Mouse (Mus musculus) layer of hippocampus, postnatal 25 days (tissue): ENCODE measurements at regions not wholly inside any gene's neighbourhood (a gene's known extent, or its start where the extent isn't known, plus 50 kb on each side); places are given as distances from the start of the nearest gene placed in this dataset.
A peak's percentile ranks its signal among the peaks of the same experiment; 100 is the strongest.

ENCODE experiments used
- DNase-seq, 2 experiments: peaks; one replicate each; pipeline ENCODE4 v3.0.0; 2022; ENCODE audit warnings: mixed read lengths in 2 of 2, low spot score in 1 of 2; ENCODE audit errors: extremely low spot score in 1 of 2

DNA sequence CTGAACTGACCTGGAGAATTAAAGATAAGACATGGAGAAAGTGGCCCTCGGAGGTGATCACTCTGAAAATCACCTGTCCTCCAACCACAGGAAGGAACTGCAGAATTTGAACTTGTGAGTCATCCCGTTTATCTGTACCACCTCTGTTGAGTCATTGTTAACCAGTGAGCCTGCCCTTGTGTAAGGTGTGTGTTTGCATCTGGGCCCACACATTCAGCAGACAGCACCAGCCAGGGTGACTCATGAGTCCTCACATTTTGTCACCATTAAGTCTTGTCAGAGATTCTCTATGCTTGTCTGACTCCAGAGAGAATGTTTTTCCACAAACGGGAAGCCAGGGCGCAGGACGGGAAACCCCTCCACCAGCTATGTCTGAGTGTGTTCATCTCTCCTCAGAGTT, 75.0 kb upstream of the Tspan2 start:
- no peak for DNase-seq

GRCm38 (mm10) chr3:102661296-102661695, 73.0 kb upstream of the Tspan2 start:
- no peak for DNase-seq

DNA sequence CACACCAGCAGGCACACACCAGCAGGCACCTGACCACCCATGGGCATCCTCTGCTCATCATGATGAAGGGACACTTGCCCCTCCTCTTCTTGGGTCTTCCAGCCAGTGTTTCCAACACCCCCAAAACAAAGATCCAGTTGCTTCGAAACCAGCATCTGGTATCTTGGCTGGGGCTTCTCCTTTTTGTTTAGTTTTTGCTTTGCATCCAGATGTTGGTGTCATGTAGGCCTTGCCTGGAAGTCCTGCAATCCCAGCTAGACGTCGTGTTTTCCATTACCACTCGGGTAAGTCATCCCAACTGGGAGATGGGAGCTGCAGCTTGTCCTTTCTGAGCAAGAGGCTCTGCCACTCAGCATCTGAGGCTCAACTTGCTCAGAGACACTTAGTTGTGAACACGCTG, 70.6 kb upstream of the Tspan2 start:
- no peak for DNase-seq

GRCm38 (mm10) chr3:102664665-102665190, 69.6 kb upstream of the Tspan2 start:
- no peak for DNase-seq

DNA sequence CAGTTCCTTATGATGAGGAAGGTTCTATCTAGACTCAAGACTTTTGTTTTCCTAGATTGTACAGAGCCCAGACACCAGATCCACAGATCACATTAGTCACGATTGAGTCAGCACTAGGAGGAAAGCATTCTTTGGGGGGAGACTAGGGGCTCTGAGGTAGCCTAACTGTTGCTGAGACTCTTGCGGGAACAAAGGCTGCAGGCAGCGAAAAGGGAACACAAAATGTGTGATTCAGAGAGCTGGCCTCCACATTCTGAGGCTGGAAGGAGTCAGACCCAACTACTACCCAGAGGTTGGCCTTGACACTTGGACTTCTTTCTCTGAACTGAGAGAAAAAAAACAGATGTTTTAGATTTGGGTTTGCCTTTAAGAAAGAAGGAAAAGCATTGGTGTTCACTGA, 66.5 kb upstream of the Tspan2 start:
- DNase-seq, result no peak

DNA sequence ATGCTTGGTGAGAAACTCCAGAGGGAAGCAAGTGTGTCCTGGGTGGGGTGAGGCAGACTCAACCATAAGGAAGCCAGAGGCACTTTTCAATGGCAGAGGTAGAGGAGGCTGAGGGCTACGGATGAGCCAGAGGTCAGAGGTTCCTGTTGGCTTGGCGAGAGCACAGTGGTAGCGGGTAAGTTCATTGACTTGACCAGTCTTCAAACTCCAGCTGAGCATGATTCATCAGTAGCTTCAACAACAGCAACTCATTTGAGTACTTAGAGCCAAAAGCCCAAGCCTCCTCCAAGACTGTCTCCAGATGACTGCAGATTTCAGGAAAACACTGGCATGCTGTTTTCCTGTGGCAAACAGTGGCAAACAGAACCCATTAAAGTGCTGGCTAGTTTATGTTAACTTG, 65.8 kb upstream of the Tspan2 start:
- DNase-seq, result no peak

- no peak for DNase-seq
Observed at GRCm38 (mm10) chr3:102669951-102670350, 64.4 kb upstream of the Tspan2 start.

GRCm38 (mm10) chr3:102670557-102670956, 63.8 kb upstream of the Tspan2 start:
- DNase-seq, result no peak

GRCm38 (mm10) chr3:102670972-102671371, 63.4 kb upstream of the Tspan2 start:
- DNase-seq, result no peak

DNA sequence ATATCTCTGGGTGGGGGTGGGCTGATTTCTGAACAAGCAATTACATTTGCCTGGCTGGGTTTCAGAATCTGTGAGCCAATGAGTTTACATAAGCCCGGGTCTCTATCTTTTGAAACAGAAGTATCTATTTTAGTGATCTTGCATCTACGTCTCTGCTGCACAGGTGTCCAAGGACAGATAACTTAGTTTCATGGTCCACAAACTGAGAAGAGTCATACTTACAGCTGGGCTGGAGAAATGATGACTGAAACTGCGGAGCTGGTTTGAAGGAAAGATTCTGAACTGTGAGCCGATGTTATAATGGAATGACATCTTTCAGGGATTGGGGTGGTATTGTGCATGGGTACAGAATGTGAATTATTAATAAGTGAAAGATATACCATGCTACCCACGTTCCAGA, 60.8 kb upstream of the Tspan2 start:
- no peak for DNase-seq

DNA sequence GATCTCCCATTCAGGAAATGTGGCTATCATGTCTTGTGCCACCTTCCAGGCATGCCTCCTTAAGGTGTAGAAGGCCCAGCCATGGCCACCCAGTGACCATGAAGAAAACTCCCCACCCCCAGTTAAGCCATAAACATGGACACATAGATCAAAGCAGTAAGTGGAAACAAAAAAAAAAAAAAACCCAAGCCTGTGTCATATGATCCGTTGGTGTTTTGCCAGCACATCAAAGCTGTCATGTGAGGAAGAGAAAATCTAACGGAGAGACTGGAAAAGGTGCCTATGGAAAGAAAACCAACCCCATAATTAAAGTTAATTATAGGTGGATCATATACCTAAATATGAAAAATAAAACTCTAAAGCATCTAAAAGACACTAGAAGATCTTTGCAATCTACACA, 60.3 kb upstream of the Tspan2 start:
- no peak for DNase-seq

DNA sequence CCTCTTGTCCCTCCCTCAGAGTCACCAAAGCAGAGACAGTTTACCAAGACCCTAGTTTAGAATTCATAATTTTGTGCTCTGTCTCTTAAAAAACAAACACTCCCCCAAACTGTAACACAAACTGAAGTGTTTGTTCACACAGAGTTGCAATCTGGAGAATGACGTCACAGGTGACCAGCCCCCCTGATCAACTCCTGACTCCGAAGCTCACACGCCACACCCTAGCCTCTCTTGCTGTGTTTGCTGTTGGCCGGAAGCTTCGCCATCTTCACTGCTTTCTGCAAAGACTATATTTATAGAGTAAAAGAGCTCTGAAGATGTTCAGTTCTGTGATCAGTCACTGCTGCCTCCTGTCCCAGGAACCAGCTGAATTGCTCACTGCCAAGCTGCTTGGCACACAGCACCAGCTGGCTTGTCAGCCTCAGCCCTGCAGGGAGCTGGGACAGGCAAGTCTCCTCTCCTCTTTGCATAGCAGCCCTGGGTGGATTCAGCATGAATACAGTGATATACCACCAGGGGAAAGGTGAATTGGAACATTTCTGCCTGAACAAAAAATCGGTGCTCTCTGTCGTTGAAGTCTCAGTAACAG, 57.3 kb upstream of the Tspan2 start:
- DNase-seq, result peak; percentile 56 to 58

GRCm38 (mm10) chr3:102678516-102678915, 55.8 kb upstream of the Tspan2 start:
- DNase-seq, result no peak

DNA sequence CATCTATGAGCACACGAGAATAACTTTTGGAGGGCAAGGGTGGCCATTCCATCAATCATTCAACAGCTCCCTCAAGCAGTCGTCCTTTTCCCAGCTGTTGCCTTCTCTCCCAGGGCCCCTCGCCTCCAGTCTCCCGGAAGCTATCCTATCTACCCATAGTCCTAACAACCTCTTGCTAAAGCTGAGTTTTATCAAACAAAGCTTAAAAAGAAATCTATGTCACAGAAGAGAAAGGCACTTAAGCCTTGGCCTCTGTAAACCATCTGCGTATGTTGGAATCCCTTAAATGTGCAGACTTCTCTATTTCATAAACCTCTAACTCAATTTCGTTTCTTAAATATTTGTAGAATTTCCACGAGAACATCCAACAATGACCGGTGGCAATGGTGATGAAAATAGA, 51.9 kb upstream of the Tspan2 start:
- DNase-seq, result no peak

DNA sequence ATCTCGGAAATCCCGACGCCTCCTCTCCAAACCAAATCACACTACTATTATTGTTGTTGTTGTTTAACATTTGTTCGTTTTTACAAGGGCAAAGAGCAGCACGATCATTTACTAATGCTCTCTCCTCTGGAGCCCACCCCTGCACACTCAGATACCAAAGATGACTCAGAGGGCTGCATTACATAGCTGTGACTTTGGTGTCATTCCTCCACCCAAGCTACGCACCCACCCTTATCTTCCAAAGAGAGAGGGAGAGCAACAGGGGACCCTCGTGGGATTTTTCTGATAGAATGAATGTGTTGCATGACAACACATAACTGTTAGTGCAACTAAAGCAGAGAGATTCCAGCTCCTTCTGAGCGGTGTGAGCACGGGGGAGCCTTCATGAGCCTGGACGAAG, 50.8 kb upstream of the Tspan2 start:
- no peak for DNase-seq
